Mouse (Mus musculus) left cerebral cortex, postnatal 25 days (tissue): ENCODE measurements around the gene Cntnap2. TPM values are rescaled to one million over a fixed set of nuclear protein-coding genes. Genes with fewer than 3 reads are reported as not detected.

ENCODE experiments used
- DNase-seq, 2 experiments: peaks; one replicate each; pipeline ENCODE4 v3.0.0; 2022; ENCODE audit warnings: low spot score in 2 of 2, mixed read lengths in 1 of 2
- intact Hi-C: fragments of 180-260 bp; cut with DNase I; formaldehyde crosslinking; loops from one replicate; pipeline ENCODE4 v1.15.1; 2025
- total RNA-seq, 2 experiments: library from RNA; stranded (reverse); gene quantifications; 2 replicates each; pipeline ENCODE4 v1.2.3; 2021

The Cntnap2 gene
- total RNA-seq, 2 experiments from 2014 or later, result 124 to 139 TPM

DNA sequence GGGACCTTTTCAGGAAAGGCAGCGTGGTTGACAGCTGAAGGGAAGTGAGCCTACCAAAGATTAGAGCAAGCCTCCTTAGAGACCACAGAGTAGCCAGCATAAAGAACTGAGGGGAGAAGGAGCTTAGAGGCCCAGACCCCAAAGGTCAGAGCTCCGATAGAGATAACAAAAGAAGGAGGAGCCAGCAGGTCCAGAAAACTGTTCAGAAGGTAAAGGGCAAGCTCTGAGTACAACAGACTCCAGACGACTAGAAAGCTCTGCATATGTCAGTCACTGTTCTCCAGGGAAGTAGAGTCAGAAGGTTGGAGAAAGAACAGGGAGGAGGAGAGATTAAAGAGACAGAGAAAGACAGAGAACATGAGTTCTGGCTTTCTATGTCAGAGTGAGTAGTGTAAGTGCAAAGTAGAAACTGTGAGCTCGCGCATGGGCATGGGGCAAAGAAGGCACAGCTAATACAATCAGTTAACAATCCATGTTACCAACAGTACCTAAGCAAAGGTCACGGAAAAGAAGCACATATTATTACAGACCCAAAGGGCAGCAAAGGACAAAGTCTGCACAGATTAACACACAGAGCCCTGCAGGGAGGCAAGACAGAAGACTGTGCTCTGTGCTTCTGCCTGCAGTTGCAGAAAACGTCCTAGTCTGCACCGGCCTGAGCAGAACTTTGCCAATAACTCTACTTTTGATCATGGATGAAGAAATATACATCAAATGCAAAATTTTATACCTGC, 2247.1 kb downstream of the Cntnap2 start:
- intact Hi-C loops, result no loop called here
- no peak for DNase-seq

DNA sequence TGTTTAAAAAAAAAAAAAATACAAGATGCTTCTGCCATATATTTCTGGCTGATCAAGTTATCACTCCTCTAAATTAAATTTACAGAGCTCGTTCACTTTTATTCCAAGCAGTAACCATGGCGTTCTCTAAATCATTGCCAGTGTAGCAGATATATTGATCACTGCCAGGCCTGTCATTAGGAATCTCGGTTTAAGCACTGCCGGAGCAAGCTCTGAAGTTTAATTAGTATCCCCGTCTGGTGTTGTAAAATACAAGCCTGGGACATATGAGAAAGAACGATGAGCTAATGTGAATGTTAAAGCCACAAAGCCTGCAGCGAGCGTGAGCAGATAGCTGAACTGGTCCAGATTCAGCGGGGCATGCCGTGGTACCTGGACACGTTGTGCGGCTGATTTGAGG, 2247.8 kb downstream of the Cntnap2 start:
- no peak for DNase-seq
- intact Hi-C loops, result no loop called here

DNA sequence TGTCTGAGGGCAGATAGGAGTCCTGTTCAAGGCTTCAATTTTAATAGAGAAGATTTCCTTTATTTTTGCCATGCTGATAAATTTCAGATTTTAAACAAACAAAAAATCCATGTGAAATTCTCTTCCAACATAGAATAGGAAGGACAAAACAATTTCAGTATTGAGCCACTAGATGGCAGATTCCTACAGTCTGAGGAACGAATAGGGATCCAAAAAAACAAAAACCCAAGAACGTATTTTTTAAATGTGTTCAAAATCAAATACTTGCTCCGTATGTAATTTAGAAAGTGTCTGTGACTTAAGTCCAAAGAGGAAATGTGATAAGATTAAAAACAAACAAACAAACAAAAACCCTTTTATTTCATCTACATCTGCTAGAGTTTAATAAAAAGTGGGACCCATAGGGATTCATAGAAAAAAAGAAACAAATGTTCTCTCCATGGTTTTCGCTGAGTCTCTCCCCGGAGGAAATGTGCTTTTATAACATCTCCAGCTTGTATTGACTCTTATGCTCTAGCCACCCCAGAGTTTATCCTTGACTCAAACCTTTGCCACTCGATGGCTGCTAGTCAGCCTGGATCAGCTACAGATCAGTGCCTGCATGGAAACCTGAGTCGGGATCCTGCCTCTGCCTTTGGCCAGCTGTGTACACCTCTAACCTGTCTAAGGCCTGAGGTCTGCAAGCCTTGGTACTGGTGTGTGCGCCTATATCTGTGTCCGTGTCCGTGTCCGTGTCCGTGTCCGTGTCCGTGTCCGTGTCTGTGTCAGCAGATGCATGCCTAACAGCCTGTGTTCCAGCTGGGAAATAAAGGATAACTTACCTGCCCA, 2255.6 kb downstream of the Cntnap2 start:
- DNase-seq, result peak in 1 of 2 experiments; percentile 54
- intact Hi-C loops, result loop anchor here (2.0 to 10.0 kb wide), 6 partner anchors 43 to 338 kb away; no protein-coding TSS in a partner anchor

DNA sequence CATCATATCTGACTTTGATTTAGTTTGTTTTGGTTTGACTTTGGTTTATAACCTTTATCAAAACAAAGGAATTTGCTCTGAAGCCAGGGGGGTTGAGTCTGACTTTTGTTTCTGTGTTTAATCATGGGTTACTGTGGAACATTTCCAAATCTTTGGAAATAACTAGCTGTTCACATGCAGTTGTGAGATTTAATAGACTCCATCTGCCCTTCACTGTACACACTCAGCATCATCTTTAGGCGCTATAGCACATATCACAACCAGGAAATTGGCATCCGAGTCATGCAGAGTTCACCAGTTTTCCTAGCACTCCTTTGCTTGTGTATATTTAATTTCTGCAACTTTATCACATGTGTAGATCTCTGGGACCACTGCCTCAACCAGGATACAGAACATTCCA, 2256.3 kb downstream of the Cntnap2 start:
- intact Hi-C loops, result loop anchor here (2.0 to 10.0 kb wide), 5 partner anchors 42 to 337 kb away; no protein-coding TSS in a partner anchor
- DNase-seq, result no peak

DNA sequence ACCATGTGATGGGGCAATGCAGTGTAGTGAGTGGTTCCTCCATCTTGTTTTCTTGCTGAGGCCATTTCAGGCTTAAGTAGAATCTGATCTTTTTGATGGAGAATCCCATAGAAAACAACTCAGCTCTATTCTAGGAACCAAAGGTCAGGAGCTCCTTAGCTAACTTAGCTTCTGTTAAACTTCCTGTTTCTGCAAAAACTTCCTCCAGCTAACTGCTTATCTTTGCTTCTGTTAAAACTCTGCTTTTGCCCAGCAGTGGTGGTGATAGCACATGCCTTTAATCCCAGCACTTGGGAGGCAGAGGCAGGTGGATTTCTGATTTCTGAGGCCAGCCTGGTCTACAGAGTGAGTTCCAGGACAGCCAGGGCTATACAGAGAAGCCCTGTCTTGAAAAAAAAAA, 2258.1 kb downstream of the Cntnap2 start:
- intact Hi-C loops, result loop anchor here (5.0 to 10.0 kb wide), 4 partner anchors 40 to 335 kb away; no protein-coding TSS in a partner anchor
- DNase-seq, result no peak

DNA sequence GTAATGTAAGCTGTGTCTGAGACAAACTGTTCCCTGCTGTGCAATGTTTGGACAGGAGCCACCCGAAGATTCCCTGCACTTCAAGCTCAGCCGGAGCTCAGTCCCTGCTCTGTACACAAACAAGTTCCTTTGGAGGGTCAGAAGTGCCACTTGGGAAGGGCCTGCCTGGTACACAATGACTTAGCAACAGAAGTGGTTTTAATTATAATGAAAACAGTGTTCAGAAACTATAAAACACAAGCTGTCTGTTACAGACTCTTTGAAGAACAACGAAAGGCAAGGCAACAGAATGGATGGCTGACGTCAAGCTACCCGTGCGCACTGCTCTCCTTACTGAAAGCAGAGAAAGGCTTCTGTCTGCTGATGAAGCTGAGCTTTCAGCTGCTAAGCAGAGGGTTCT, 2259.5 kb downstream of the Cntnap2 start:
- intact Hi-C loops, result loop anchor here (5.0 to 10.0 kb wide), 4 partner anchors 39 to 334 kb away; no protein-coding TSS in a partner anchor
- DNase-seq, result peak; percentile 36 to 68

DNA sequence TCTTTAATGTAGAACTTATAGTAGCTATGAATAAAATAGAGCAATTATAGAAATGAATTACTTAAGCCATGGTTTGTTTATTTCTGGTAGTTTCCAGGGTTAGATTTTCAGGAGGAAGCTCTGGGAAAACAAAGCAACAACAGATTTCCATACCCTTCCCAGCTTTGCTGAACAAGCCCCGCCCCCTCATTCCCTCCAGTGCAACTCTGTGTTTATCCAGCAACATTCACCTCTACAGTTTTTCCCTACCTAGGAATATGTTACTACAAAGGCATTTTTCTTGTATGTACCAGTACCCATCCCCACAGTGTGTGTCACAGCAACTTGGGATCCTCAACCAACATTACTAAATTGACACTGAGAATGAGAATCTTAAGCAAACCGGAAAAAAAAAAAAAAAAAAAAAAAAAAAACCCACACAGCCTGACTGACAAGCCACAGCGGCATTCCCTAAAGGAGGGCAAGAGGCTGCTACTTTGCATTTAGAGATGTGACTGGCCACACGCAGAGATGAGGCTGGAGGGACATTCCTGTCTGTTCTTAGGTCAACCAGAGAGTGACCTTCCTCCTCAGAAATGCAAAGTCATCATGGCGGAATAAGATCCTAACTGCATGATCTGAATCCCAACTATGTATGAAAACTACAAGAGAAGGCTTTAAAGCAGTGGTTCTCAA, 2260.3 kb downstream of the Cntnap2 start:
- intact Hi-C loops, result loop anchor here (5.0 to 10.0 kb wide), 4 partner anchors 38 to 333 kb away; no protein-coding TSS in a partner anchor

DNA sequence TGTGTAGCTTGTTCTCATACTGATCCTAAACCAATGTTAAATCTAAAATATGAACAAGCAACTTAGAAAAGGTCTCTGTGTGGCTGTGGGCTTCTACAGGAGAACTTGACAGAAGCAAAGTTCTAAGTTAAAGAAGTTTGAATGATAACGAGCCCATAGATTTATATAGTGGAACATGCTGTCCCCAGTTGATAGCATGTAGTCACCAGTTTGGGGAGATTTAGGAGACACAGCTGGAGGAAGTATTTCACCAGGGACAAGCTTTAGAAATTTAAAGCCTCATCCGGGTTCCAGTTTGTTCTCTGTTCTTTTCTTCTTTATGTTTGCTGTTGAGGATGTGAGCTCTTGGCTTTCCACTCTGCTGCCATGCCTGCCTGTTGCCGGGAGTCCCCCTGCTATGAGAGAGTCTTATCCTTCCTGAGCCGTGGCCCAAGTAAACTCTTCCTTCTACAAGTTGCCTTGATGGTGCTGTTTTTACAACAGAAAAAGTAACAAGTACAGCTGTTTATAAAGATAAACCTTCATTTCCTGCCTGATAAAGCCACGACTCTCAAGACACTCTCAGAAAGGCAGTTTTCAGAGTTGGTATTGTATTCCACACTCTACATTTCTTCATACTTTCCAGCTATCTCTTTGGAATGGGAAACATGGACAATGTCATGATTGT, 2264.1 kb downstream of the Cntnap2 start:
- intact Hi-C loops, result loop anchor here (10.0 kb wide), 1 partner anchor 311 kb away; no protein-coding TSS in a partner anchor
- DNase-seq, result no peak

More for the DNA sequence above, 2260.3 kb downstream of the Cntnap2 start:
- no peak for DNase-seq

DNA sequence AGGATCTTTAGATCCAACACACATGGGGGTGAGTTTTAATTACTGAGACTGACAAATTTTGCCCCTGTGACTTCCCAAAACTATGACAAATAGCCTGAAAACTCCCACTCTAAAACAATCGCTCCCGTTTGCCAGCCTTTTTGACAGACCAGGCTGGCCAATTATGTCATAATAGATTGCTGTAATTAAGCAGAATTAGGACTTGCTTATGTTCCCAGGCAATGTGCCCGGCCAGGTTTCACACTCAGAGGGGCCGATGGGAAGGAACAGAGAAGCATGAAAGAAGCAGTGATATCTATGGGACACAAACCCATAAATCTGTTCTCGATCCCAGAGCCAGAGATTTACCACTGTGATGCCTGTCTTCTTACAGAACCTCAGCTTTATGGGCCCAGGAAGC, 2264.7 kb downstream of the Cntnap2 start:
- no peak for DNase-seq
- intact Hi-C loops, result loop anchor here (10.0 kb wide), 1 partner anchor 311 kb away; no protein-coding TSS in a partner anchor

DNA sequence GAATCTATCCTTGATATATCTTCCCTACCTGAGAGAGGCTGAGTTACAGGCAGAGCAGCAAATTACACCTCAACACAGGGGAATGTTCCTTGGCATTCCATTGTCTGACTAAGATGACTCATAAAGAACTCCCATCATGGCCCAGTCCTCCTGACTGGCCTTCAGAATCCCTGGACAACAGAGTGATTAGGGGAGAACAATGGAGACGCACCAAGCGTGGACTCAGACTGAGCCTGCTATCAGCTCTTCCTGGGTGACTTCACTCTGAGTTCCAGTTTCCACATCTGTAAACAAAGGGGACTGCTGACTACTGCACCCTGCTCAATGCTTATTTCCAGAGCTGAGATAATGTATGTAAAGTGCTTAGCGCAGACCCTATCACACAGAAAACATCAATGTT, 2269.1 kb downstream of the Cntnap2 start:
- DNase-seq, result no peak
- intact Hi-C loops, result loop anchor here (10.0 kb wide), 1 partner anchor 307 kb away; no protein-coding TSS in a partner anchor

DNA sequence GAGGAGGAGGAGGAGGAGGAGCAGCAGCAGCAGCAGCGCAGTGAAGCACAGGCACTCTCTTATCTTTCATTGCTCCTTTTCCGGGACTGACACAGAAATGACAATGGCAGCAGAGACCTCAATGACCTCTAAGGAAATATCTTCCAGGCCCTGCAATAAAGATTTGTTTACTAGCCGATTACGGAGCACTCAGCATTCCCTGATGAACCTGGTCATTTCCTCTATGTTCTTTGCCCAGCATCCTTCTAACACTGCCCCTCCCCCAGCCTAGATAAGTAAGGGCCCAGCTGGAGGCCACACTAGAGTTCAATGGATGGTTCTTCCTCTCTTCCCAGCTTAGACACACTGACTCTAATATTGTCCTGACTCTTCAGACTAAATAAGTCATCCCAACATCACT, 2270.1 kb downstream of the Cntnap2 start:
- intact Hi-C loops, result loop anchor here (10.0 kb wide), 1 partner anchor 306 kb away; no protein-coding TSS in a partner anchor
- no peak for DNase-seq

DNA sequence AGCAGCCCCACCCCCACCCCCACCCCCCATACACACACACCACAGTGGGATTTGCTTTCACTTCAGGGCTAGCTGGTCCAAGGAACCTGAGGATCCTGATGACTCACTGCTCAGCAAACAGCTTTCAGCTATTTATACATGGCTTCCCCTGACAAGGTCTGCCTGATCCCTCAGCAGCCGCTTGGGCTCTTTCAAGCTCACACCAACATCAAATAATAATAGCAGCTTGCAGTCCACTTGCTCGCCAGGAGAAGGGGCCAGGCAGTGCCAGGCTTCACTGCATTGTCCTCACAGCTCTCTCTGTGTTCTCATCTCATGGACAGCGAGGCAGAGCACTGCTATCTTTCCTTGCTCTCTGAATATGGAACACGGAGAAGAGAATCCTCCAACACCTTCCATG, 2273.9 kb downstream of the Cntnap2 start:
- peak in 1 of 2 experiments; percentile 40 for DNase-seq
- intact Hi-C loops, result no loop called here

DNA sequence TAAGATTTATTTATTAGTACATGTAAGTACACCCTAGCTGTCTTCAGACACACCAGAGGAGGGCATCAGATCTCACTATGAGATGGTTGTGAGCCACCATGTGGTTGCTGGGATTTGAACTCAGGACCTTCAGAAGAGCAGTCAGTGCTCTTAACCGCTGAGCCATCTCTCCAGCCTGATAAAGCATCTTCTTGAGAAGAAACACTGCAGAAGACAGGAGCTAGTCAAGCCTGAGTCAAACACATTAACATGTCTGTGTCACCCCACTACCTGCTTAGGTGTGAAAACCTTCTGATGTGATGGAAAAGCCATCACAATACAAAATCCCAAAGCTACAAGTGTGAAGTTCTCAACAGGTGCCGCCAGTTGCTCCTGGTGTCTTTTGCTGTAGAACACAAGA, 2275.2 kb downstream of the Cntnap2 start:
- intact Hi-C loops, result no loop called here
- no peak for DNase-seq

DNA sequence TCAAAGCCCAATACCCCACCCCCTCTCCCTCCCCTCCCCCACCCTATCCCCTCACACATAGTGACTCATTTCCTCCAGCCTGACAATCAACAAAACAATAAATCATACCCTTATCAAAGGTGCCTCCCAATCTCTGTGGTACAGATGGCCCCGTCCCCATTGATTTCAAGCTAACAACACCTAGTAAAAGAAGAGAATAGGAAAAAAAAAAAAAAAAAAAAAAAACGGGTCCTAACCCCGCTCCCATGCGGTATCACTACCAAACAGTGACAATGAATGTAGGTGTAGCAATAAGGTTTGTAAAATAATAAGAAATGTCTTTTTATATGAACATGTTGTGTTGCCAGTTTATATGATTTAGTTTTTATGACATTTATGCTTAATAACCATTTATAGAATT, 2278.1 kb downstream of the Cntnap2 start:
- intact Hi-C loops, result no loop called here
- no peak for DNase-seq

DNA sequence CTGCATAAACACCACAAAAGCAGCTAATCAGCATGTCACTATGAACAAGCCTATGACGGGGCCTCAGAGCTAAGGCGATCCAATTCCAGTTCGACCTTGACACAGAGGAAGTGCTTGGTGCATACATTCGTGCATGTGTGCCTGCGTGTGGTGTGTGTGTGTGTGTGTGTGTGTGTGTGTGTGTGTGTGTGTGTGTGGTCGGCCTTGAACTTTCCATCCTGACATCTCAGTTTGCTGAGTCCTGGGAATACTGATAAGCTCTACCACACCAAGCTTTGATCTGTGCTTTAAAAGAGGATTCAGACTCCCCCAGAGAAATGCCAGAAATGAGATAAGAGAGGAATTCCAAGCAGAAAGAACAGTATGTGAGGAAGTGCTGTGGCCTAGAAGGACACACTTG, 2279.0 kb downstream of the Cntnap2 start:
- DNase-seq, result no peak
- intact Hi-C loops, result no loop called here

DNA sequence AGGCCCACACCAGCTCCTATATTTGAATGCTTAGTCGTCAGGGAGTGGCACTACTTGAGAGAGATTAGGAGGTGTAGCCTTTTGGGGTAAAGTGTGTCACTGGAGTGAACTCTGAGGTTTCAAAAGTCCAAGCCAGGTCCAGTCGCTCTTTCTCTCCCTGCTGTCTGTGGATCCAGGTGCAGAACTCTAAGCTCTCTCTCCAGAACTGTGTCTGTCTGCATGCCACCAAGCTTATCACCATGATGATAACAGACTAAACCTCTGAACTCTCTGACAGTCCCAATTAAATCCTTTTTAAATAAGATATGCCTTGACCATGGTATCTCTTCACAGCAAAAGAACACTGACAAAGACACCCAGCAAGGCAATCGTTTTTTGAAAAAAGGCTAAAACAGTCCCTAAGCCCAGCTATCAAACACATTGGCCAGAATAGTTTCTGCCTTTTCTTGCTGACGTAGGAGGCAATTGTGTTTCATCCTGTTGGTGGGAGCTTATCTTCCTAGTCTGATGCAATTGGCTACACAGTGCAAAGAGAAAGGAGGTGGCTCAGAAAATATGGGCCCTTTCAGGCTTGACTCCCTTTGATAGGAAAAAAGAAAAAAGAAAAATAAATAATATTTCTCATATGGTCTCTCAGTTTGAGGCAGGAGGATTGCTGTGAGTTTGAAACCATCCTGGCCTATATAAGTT, 2281.8 kb downstream of the Cntnap2 start:
- DNase-seq, result no peak
- intact Hi-C loops, result no loop called here

DNA sequence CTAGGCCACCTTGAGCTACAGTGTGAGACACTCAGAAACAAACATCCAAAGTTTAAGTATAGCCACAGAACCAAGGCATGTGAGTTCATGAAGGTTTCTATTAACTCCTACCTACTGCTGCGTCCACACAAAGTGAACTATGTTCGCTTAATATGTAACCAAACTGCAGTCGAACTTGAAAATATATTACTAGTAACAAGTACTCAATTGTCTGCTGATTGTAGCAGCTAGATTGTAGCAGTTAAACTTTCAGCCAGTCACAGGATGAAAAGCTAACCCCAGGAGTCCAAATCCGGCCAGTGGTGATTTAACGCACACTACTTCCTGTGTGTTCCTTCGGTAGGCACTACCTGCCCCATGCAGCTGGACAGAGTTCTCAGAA, 2282.3 kb downstream of the Cntnap2 start:
- no peak for DNase-seq
- intact Hi-C loops, result no loop called here

DNA sequence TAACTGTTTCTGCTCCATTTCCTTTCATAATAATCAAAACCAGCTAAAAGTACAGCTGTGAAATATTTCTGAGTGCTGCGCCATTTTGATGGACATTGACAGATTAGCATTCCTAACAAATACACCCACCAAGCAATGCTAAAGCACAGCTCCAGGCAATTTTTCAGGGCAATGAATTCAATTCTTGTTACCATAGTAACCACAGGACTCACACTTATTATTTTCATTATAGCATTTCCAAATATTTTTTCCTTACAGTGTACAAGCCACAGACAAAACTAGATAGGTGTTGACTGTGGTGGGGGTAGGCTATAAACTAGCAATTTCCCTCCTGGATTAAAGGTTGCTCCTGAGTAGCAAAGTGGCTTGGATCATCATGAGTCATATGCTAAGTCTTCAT, 2284.1 kb downstream of the Cntnap2 start:
- DNase-seq, result no peak
- intact Hi-C loops, result no loop called here

DNA sequence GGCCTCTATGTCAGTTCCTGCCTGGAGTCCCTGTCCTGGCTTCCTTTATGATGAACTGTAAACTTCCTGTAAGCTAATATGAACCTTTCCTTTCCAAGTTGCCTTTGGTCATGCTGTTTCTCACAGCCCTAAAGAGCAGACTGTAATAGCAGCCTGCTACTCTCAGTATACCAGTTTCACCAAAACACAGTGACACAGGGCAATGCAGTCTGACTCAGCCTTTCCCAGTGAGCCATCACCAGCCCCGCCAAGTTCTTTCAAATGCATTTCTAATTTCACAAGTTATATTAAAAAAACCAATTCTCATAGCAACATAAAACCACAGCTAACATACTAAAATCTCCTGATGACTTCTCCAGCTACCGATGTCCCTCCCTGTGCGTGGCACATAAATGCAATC, 2285.5 kb downstream of the Cntnap2 start:
- DNase-seq, result no peak
- intact Hi-C loops, result no loop called here
